Mouse (Mus musculus) olfactory bulb, adult 2 months (tissue): ENCODE results near the gene Kdm2b. TPM values are rescaled to one million over a fixed set of nuclear protein-coding genes. Genes with fewer than 3 reads are reported as not detected.

ENCODE experiments used
- H3K27ac ChIP-seq: fragments of 200-500 bp; 2 replicates; pipeline ENCODE4 v1.5.1; 2012; ENCODE audit warnings: low read depth, low read length; ENCODE audit not compliant: insufficient read depth
- H3K4me1 ChIP-seq: fragments of 200-500 bp; 2 replicates; pipeline ENCODE4 v1.6.1; 2012; ENCODE audit warnings: low read length; ENCODE audit not compliant: control insufficient read depth, insufficient read depth
- H3K4me3 ChIP-seq: fragments of 200-500 bp; 2 replicates; pipeline ENCODE4 v1.5.1; 2012; ENCODE audit warnings: mild to moderate bottlenecking, low read depth, low read length, moderate library complexity; ENCODE audit not compliant: insufficient read depth
- CTCF ChIP-seq: fragments of 200-500 bp; IDR thresholded peaks from 2 replicates; pipeline ENCODE4 v1.5.1; 2012; ENCODE audit warnings: low read depth, mild to moderate bottlenecking, low read length, moderate library complexity; ENCODE audit not compliant: insufficient read depth
- POLR2A ChIP-seq: fragments of 200-500 bp; IDR thresholded peaks from 2 replicates; pipeline ENCODE4 v1.6.1; 2012; ENCODE audit warnings: mild to moderate bottlenecking, low read depth, low read length, moderate library complexity; ENCODE audit not compliant: insufficient read depth
- WGBS: fragments of 180-500 bp; shearing (Covaris S2); methylation state at CpG from one replicate; pipeline ENCODE4 v1.1.7; 2018; 5-methylcytosine and 5-hydroxymethylcytosine counted together
- polyA plus RNA-seq: library from polyadenylated mRNA; stranded (reverse); fragments of >200 nt; gene quantifications from 2 replicates; pipeline ENCODE4 v1.2.4, GENCODE M21; 2012; ENCODE audit warnings: low replicate concordance; ENCODE audit not compliant: missing spikeins, insufficient read depth, insufficient read length

Kdm2b gene
- polyA plus RNA-seq, 1 experiment, result 114 TPM

GRCm38 (mm10) chr5:122894821-122895220 is 94.8 kb downstream of the Kdm2b start:
- 79% methylated on average over 4 of the region's 4 CpGs for WGBS
- no peak overlapping the region for H3K4me3 ChIP-seq
- no peaks in the 10 kb centered on the region for H3K4me1 ChIP-seq
- no peak overlapping the region for H3K27ac ChIP-seq
- no peak for TF ChIP-seq CTCF
- no peak for TF ChIP-seq POLR2A

- TF ChIP-seq CTCF (no peak), POLR2A (no peak)
These were observed 95.5 kb downstream of the Kdm2b start for GRCm38 (mm10) chr5:122894007-122894637.

GRCm38 (mm10) chr5:122893270-122893669 is 96.4 kb downstream of the Kdm2b start:
- H3K4me1 ChIP-seq, result no peaks in the 10 kb centered on the region
- no peak overlapping the region for H3K27ac ChIP-seq
- no peak for TF ChIP-seq POLR2A
- TF ChIP-seq CTCF, result no peak
- no peak overlapping the region for H3K4me3 ChIP-seq
- WGBS, result 97% methylated on average over 6 of the region's 6 CpGs

More at GRCm38 (mm10) chr5:122894007-122894637, 95.5 kb downstream of the Kdm2b start:
- 80% methylated on average over 5 of the region's 5 CpGs for WGBS
- Histone ChIP-seq H3K27ac (no peak overlapping the region), H3K4me3 (no peak overlapping the region), H3K4me1 (no peaks in the 10 kb centered on the region)

GRCm38 (mm10) chr5:122890396-122890795 is 99.2 kb downstream of the Kdm2b start:
- TF ChIP-seq POLR2A (no peak), CTCF (no peak)
- WGBS, result 86% methylated on average over 2 of the region's 2 CpGs
- H3K4me3 ChIP-seq, result no peak overlapping the region
- H3K27ac ChIP-seq, result no peak overlapping the region
- no peaks in the 10 kb centered on the region for H3K4me1 ChIP-seq

- TF ChIP-seq POLR2A, result no peak
- no peak for TF ChIP-seq CTCF
These were observed 100.9 kb downstream of the Kdm2b start for GRCm38 (mm10) chr5:122888612-122889214.

GRCm38 (mm10) chr5:122887926-122888611 is 101.6 kb downstream of the Kdm2b start:
- TF ChIP-seq CTCF, result no peak
- no peak for TF ChIP-seq POLR2A
- H3K27ac ChIP-seq, result no peak overlapping the region
- no peaks in the 10 kb centered on the region for H3K4me1 ChIP-seq
- WGBS, result 94% methylated on average over 8 of the region's 8 CpGs
- H3K4me3 ChIP-seq, result no peak overlapping the region

More at GRCm38 (mm10) chr5:122888612-122889214, 100.9 kb downstream of the Kdm2b start:
- Histone ChIP-seq H3K4me3 (no peak overlapping the region), H3K4me1 (no peaks in the 10 kb centered on the region), H3K27ac (no peak overlapping the region)
- 96% methylated on average over 16 of the region's 16 CpGs for WGBS

GRCm38 (mm10) chr5:122887033-122887432 is 102.6 kb downstream of the Kdm2b start:
- H3K27ac ChIP-seq, result no peak overlapping the region
- no peaks in the 10 kb centered on the region for H3K4me1 ChIP-seq
- no peak overlapping the region for H3K4me3 ChIP-seq
- 81% methylated on average over 9 of the region's 9 CpGs for WGBS
- no peak for TF ChIP-seq POLR2A
- TF ChIP-seq CTCF, result no peak

- WGBS, result 84% methylated on average over 7 of the region's 7 CpGs
- H3K4me1 ChIP-seq, result no peaks in the 10 kb centered on the region
- TF ChIP-seq CTCF (no peak), POLR2A (no peak)
These were observed 104.9 kb downstream of the Kdm2b start for GRCm38 (mm10) chr5:122884594-122885348.

GRCm38 (mm10) chr5:122883652-122884235 is 105.9 kb downstream of the Kdm2b start:
- Histone ChIP-seq H3K4me1 (no peaks in the 10 kb centered on the region), H3K27ac (no peak overlapping the region), H3K4me3 (no peak overlapping the region)
- 78% methylated on average over 2 of the region's 2 CpGs for WGBS
- TF ChIP-seq POLR2A (no peak), CTCF (no peak)

More at GRCm38 (mm10) chr5:122884594-122885348, 104.9 kb downstream of the Kdm2b start:
- Histone ChIP-seq H3K4me3 (no peak overlapping the region), H3K27ac (no peak overlapping the region)
